In genomic region chr13:31249525-31249924, GRCm38 (mm10) we compare ENCODE assay signal across 16 mouse cellular contexts.
DNase-seq lines count a peak whose midpoint lies in the region; ATAC-seq and TF ChIP-seq lines count a peak whose summit lies in the region.
"Had no signal": no experiment of that assay in that cellular context is flagged by ENCODE, and none has a peak within 500 bp of the region (broad histone marks: within the 10 kb centered on the region; RNA-seq: fewer than 3 reads in every experiment).

No protein-coding gene starts in this region.

- peak; percentile 46 for ATAC-seq in lung, postnatal 0 days

- no peaks in the 10 kb centered on the region for H3K27me3 ChIP-seq in lung, postnatal 0 days (replicated peaks; ENCODE audit: insufficient read depth, low read length)

- H3K36me3 ChIP-seq in lung, postnatal 0 days (ENCODE audit: insufficient read depth, low read length): no peaks in the 10 kb centered on the region

- peak; percentile 25 to 76 for DNase-seq in frontal cortex, adult 2 months (ENCODE audit: extremely low spot score in 1 of 2, low spot score in 1 of 2)
- no peak for DNase-seq in frontal cortex, postnatal 25 days (ENCODE audit: low spot score in 2 of 2)
- DNase-seq in lung, postnatal 0 days (ENCODE audit: low spot score): peak; percentile 60
- DNase-seq in lung, postnatal 14 days: no peak
- DNase-seq in layer of hippocampus, adult 8-10 months (ENCODE audit: low spot score in 2 of 2): peak; percentile 7
- DNase-seq in telencephalon, adult 2 months (ENCODE audit: low read depth, low spot score): peak; percentile 85
- no peak for DNase-seq in kidney, postnatal 10 days
- DNase-seq in gastrocnemius, postnatal 4 days (ENCODE audit: low spot score in 2 of 2): no peak
- DNase-seq: adrenal gland, postnatal 14 days; gastrocnemius, postnatal 25 days; heart, postnatal 4 days; midbrain, embryonic 14.5 days; right cerebral cortex, postnatal 4 days; thymus, adult 2 months had no signal

- H3K9ac ChIP-seq in lung, postnatal 0 days (replicated peaks; ENCODE audit: low read depth): no peak overlapping the region

- no peak overlapping the region for H3K4me2 ChIP-seq in lung, postnatal 0 days (replicated peaks; ENCODE audit: low read depth, low read length)
- H3K4me2 ChIP-seq: heart, embryonic 11.5 days had no signal

- no peaks in the 10 kb centered on the region for H3K4me1 ChIP-seq in lung, postnatal 0 days (ENCODE audit: insufficient read depth, low read depth, low read length)

- H3K27ac ChIP-seq in lung, postnatal 0 days (ENCODE audit: low read length): no peak overlapping the region
- H3K27ac ChIP-seq: macrophage had no signal

- no peak overlapping the region for H3K4me3 ChIP-seq in lung, postnatal 0 days (ENCODE audit: low read depth, low read length)

- no peaks in the 10 kb centered on the region for H3K9me3 ChIP-seq in lung, postnatal 0 days (ENCODE audit: low read length)

- 48% methylated on average over 5 of the region's 5 CpGs for WGBS in lung, postnatal 0 days

- TF ChIP-seq CTCF in lung, postnatal 0 days (IDR thresholded peaks at IDR 0.05): no peak

- TF ChIP-seq EP300 in lung, postnatal 0 days (IDR thresholded peaks at IDR 0.05): peak; percentile 44

Comparison
In these comparisons a context has a peak if more than half of its experiments do, and no peak if none do; other contexts are left out.
1. DNase-seq: peak in frontal cortex, adult 2 months (2 of 2), lung, postnatal 0 days (single experiment), layer of hippocampus, adult 8-10 months (2 of 2) and telencephalon, adult 2 months (single experiment); none in frontal cortex, postnatal 25 days (0 of 2), lung, postnatal 14 days (single experiment), kidney, postnatal 10 days (single experiment) and gastrocnemius, postnatal 4 days (0 of 2).